In genomic region chr7:75600360-75601075, GRCm38 (mm10) we compare ENCODE assay signal across 23 mouse cellular contexts.
DNase-seq lines count a peak whose midpoint lies in the region; ATAC-seq lines count a peak whose summit lies in the region.
"Had no signal": no experiment of that assay in that cellular context is flagged by ENCODE, and none has a peak within 500 bp of the region (broad histone marks: within the 10 kb centered on the region; RNA-seq: fewer than 3 reads in every experiment).

No protein-coding gene starts in this region.

- H3K4me3 ChIP-seq in liver, embryonic 15.5 days (replicated peaks), result no peak overlapping the region
- H3K4me3 ChIP-seq in liver, embryonic 12.5 days, result no peak overlapping the region
- no peak overlapping the region for H3K4me3 ChIP-seq in midbrain, embryonic 16.5 days (ENCODE audit: low read depth, low read length)
- H3K4me3 ChIP-seq in kidney, embryonic 15.5 days (replicated peaks), result no peak overlapping the region
- H3K4me3 ChIP-seq: embryonic facial prominence, embryonic 10.5 days; forebrain, embryonic 12.5 days; gastrocnemius, adult 2 months; heart, adult 2 months; hindbrain, embryonic 10.5 days; layer of hippocampus, adult 2 months; limb, embryonic 15.5 days; midbrain, embryonic 10.5 days; neural tube, embryonic 12.5 days had no signal

- H3K4me1 ChIP-seq in liver, embryonic 15.5 days (replicated peaks), result peaks cover 23% of the 10 kb centered on the region
- peaks cover 25% of the 10 kb centered on the region for H3K4me1 ChIP-seq in liver, embryonic 12.5 days
- H3K4me1 ChIP-seq in midbrain, embryonic 16.5 days (ENCODE audit: control insufficient read depth, insufficient read depth, low read length), result no peaks in the 10 kb centered on the region
- H3K4me1 ChIP-seq in kidney, embryonic 15.5 days, result no peaks in the 10 kb centered on the region
- H3K4me1 ChIP-seq: forebrain, embryonic 12.5 days; hindbrain, embryonic 10.5 days; midbrain, embryonic 10.5 days; neural tube, embryonic 12.5 days had no signal

- peak; percentile 81 for DNase-seq in T-cell, adult 2 months (ENCODE audit: low spot score)
- no peak for DNase-seq in lung, postnatal 14 days
- DNase-seq: adrenal gland, postnatal 36 days; cerebellum, adult 18-20 months; gastrocnemius, adult 2 months; heart, adult 2 months; kidney, adult 2 months; kidney, postnatal 14 days; liver, postnatal 0 days; right cerebral cortex, adult 18-20 months had no signal

- H3K27me3 ChIP-seq in liver, embryonic 15.5 days, result no peaks in the 10 kb centered on the region
- no peaks in the 10 kb centered on the region for H3K27me3 ChIP-seq in liver, embryonic 12.5 days (replicated peaks)
- H3K27me3 ChIP-seq in midbrain, embryonic 16.5 days (ENCODE audit: control insufficient read depth, insufficient read depth, low read depth, low read length), result no peaks in the 10 kb centered on the region
- H3K27me3 ChIP-seq in kidney, embryonic 15.5 days, result no peaks in the 10 kb centered on the region
- H3K27me3 ChIP-seq: forebrain, embryonic 12.5 days; limb, embryonic 15.5 days; neural tube, embryonic 12.5 days had no signal

- H3K36me3 ChIP-seq in liver, embryonic 15.5 days (replicated peaks), result peaks cover 28% of the 10 kb centered on the region
- peaks cover 20% of the 10 kb centered on the region for H3K36me3 ChIP-seq in liver, embryonic 12.5 days
- no peaks in the 10 kb centered on the region for H3K36me3 ChIP-seq in midbrain, embryonic 16.5 days (ENCODE audit: control insufficient read depth, insufficient read depth, low read length)
- H3K36me3 ChIP-seq in kidney, embryonic 15.5 days, result peaks cover 17% of the 10 kb centered on the region
- H3K36me3 ChIP-seq: forebrain, embryonic 12.5 days; neural tube, embryonic 12.5 days had no signal

- H3K9ac ChIP-seq in liver, embryonic 15.5 days, result no peak overlapping the region
- no peak overlapping the region for H3K9ac ChIP-seq in liver, embryonic 12.5 days
- H3K9ac ChIP-seq in midbrain, embryonic 16.5 days (ENCODE audit: low read depth, low read length), result no peak overlapping the region
- H3K9ac ChIP-seq in kidney, embryonic 15.5 days, result no peak overlapping the region
- H3K9ac ChIP-seq: forebrain, embryonic 12.5 days; limb, embryonic 15.5 days; liver, postnatal 0 days; neural tube, embryonic 12.5 days had no signal

- ATAC-seq in liver, embryonic 15.5 days (ENCODE audit: insufficient read depth), result no peak
- no peak for ATAC-seq in liver, embryonic 12.5 days
- ATAC-seq in megakaryocyte progenitor cell, adult 5-6 weeks (replicated peaks; ENCODE audit: poor library complexity), result peak; percentile 43
- ATAC-seq in midbrain, embryonic 16.5 days, result no peak
- no peak for ATAC-seq in kidney, embryonic 15.5 days (replicated peaks; ENCODE audit: low FRiP score)
- ATAC-seq: hindbrain, postnatal 0 days; liver, postnatal 0 days had no signal

- 63% methylated on average over 6 of the region's 6 CpGs for WGBS in liver, embryonic 15.5 days (ENCODE audit: insufficient replicate concordance)
- WGBS in liver, embryonic 12.5 days (ENCODE audit: insufficient replicate concordance), result 70% methylated on average over 6 of the region's 6 CpGs
- 95% methylated on average over 6 of the region's 6 CpGs for WGBS in midbrain, embryonic 16.5 days
- 91% methylated on average over 6 of the region's 6 CpGs for WGBS in kidney, embryonic 15.5 days

- 0 out of 2 replicates have a peak overlapping the region, but pooled peaks have one; percentile 8 for H3K27ac ChIP-seq in liver, embryonic 15.5 days (replicated peaks)
- H3K27ac ChIP-seq in liver, embryonic 12.5 days, result no peak overlapping the region
- H3K27ac ChIP-seq in midbrain, embryonic 16.5 days (ENCODE audit: low read length), result no peak overlapping the region
- no peak overlapping the region for H3K27ac ChIP-seq in kidney, embryonic 15.5 days
- H3K27ac ChIP-seq: embryonic facial prominence, embryonic 10.5 days; forebrain, embryonic 12.5 days; gastrocnemius, adult 2 months; heart, adult 2 months; hindbrain, embryonic 10.5 days; hindbrain, postnatal 0 days; layer of hippocampus, adult 2 months; limb, embryonic 15.5 days; midbrain, embryonic 10.5 days; neural tube, embryonic 12.5 days had no signal

- no peaks in the 10 kb centered on the region for H3K9me3 ChIP-seq in liver, embryonic 15.5 days (replicated peaks)
- no peaks in the 10 kb centered on the region for H3K9me3 ChIP-seq in liver, embryonic 12.5 days (replicated peaks)
- no peaks in the 10 kb centered on the region for H3K9me3 ChIP-seq in midbrain, embryonic 16.5 days (replicated peaks; ENCODE audit: control insufficient read depth, low read length, poor library complexity, severe bottlenecking)
- no peaks in the 10 kb centered on the region for H3K9me3 ChIP-seq in kidney, embryonic 15.5 days (replicated peaks)
- H3K9me3 ChIP-seq: embryonic facial prominence, embryonic 10.5 days; forebrain, embryonic 12.5 days; hindbrain, embryonic 10.5 days; limb, embryonic 15.5 days; midbrain, embryonic 10.5 days; neural tube, embryonic 12.5 days had no signal

- H3K4me2 ChIP-seq in liver, embryonic 15.5 days, result no peak overlapping the region
- no peak overlapping the region for H3K4me2 ChIP-seq in liver, embryonic 12.5 days
- no peak overlapping the region for H3K4me2 ChIP-seq in midbrain, embryonic 16.5 days (ENCODE audit: low read length)
- no peak overlapping the region for H3K4me2 ChIP-seq in kidney, embryonic 15.5 days
- H3K4me2 ChIP-seq: forebrain, embryonic 12.5 days; limb, embryonic 15.5 days; neural tube, embryonic 12.5 days had no signal
